Mouse (Mus musculus) heart, embryonic 12.5 days (tissue): ENCODE results near the gene Gm42417. TPM values are rescaled to one million over a fixed set of nuclear protein-coding genes. Genes with fewer than 3 reads are reported as not detected.

Experiments
- ATAC-seq: fragments of 200-750 bp; cut with Nextera tagmentation; 2 replicates; pipeline ENCODE4 v1.8.0; 2017; ENCODE audit warnings: moderate TSS enrichment, moderate library complexity; ENCODE audit not compliant: insufficient number of reproducible peaks, low FRiP score
- H3K27ac ChIP-seq: fragments of 300-500 bp; sonication (generic); 2 replicates; pipeline ENCODE4 v1.5.1; 2016; ENCODE audit warnings: mild to moderate bottlenecking, moderate library complexity; ENCODE audit not compliant: poor library complexity, severe bottlenecking
- H3K27me3 ChIP-seq: fragments of 300-500 bp; sonication (generic); replicated peaks from 2 replicates; pipeline ENCODE4 v1.6.1; 2016; ENCODE audit warnings: mild to moderate bottlenecking, moderate library complexity
- H3K36me3 ChIP-seq: fragments of 300-500 bp; sonication (generic); 2 replicates; pipeline ENCODE4 v1.6.1; 2016; ENCODE audit warnings: mild to moderate bottlenecking, moderate library complexity
- H3K4me1 ChIP-seq: fragments of 300-500 bp; sonication (generic); replicated peaks from 2 replicates; pipeline ENCODE4 v1.6.1; 2016; ENCODE audit warnings: mild to moderate bottlenecking
- H3K4me2 ChIP-seq: fragments of 300-500 bp; sonication (generic); 2 replicates; pipeline ENCODE4 v1.6.1; 2016; ENCODE audit warnings: mild to moderate bottlenecking, moderate library complexity
- H3K4me3 ChIP-seq: fragments of 300-500 bp; sonication (generic); 2 replicates; pipeline ENCODE4 v1.5.1; 2016; ENCODE audit warnings: mild to moderate bottlenecking
- H3K9ac ChIP-seq: fragments of 300-500 bp; sonication (generic); 2 replicates; pipeline ENCODE4 v1.6.1; 2016; ENCODE audit warnings: mild to moderate bottlenecking, moderate library complexity
- H3K9me3 ChIP-seq: fragments of 300-500 bp; sonication (generic); replicated peaks from 2 replicates; pipeline ENCODE4 v1.6.1; 2016; ENCODE audit warnings: mild to moderate bottlenecking, moderate library complexity
- WGBS: fragments of 180-500 bp; shearing (Covaris S2); methylation state at CpG from one replicate; pipeline ENCODE4 v1.1.7; 2016; 5-methylcytosine and 5-hydroxymethylcytosine counted together
- polyA plus RNA-seq: library from polyadenylated mRNA; unstranded; fragments of >200 nt; fragmentation: Nextera tagmentation; extraction: Ambion mirVana; gene quantifications from 2 replicates; pipeline ENCODE4 v1.2.1, GENCODE M21; 2016

Gene Gm42417
- polyA plus RNA-seq, 1 experiment from 2014 or later: 0.40 TPM

DNA sequence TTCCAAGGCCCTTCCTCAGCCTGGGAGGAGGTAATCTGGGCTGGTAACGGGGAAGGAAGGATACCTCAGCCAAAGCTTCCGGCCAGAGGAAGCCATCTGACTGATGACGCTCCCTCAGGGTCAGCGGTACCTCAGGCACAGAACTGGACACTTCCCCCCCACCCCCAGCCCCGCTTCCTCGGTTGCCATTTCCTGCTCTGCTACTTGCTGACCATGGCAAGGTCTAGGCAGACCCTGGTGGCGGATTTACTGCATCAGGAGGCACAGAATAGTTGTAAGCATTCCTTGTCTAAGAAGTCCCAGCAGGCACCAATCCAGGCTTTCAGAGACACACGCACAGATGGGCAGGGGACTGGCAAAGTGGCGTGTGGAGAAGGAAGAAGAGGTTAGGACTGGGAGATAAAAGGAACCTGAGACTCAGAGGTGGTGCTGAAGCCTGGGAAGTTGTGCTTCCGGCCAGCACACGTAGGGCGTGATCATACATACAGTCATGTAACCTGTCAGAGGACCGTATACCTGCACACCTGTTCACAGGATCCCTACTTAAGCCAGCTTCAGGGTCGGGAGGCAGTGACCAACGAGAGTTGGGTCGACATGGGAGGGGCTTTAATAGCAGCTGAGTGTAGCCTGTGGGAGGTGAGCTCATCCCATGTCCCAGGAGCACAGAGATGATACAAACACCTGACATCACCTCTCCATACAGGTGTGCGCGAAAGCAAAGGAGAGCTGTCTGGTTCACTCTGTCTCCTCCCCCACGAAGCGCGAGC lies 15.6 kb upstream of the Gm42417 start:
- no peaks in the 10 kb centered on the region for H3K9me3 ChIP-seq
- ATAC-seq: no peak
- H3K9ac ChIP-seq: peak overlapping the region; percentile 94
- no peaks in the 10 kb centered on the region for H3K27me3 ChIP-seq
- H3K4me1 ChIP-seq: peaks cover 39% of the 10 kb centered on the region
- H3K27ac ChIP-seq: peak overlapping the region; percentile 97
- peak overlapping the region; percentile 73 for H3K4me3 ChIP-seq
- whole genome bisulfite sequencing: 66% methylated on average over 21 of the region's 21 CpGs
- peaks cover 55% of the 10 kb centered on the region for H3K36me3 ChIP-seq
- H3K4me2 ChIP-seq: peak overlapping the region; percentile 93

DNA sequence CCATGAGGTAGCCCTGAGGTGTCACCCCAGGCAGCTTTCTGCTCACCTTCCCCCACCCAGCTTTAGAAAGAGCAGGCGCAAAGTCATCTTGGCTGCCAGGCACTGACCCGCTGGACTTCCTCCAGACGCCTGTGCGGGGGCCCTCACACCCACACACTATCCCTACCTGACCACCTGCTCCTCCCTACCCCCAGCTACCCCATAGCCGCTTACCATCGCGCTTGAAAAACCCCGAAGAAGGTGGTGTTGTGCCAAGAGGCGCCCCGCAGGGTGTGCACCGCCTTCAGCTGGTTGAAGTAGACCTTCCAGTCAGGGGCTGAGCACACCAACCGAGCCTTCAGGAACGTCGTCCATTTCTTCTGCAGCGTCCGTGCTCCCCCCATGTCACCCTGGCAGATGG lies 13.3 kb upstream of the Gm42417 start:
- H3K9me3 ChIP-seq: no peaks in the 10 kb centered on the region
- no peak overlapping the region for H3K9ac ChIP-seq
- peaks cover 68% of the 10 kb centered on the region for H3K36me3 ChIP-seq
- no peak for ATAC-seq
- no peak overlapping the region for H3K4me3 ChIP-seq
- H3K27ac ChIP-seq: no peak overlapping the region
- H3K4me1 ChIP-seq: peaks cover 47% of the 10 kb centered on the region
- WGBS: 85% methylated on average over 16 of the region's 16 CpGs
- H3K27me3 ChIP-seq: no peaks in the 10 kb centered on the region
- no peak overlapping the region for H3K4me2 ChIP-seq

DNA sequence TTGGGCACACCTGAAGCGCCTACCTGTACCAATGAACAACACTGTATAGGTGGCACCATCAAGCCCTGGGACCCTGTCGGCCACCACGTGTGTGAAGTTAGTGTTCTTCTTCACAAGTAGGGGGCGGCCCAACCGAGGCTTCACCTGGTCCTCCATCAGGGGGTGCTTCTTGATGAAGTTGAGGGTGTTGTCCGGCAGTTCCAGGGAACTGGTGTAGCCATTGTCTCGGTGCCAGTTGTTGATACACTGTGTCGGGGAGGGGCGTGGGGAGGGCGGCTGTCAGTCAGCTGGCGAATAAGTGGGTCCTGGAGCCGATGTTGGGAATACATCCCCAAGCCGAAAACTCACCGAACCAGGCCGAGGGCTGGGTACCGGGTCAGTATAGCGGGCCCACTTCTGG lies 12.7 kb upstream of the Gm42417 start:
- H3K27me3 ChIP-seq: no peaks in the 10 kb centered on the region
- H3K4me2 ChIP-seq: no peak overlapping the region
- no peak overlapping the region for H3K9ac ChIP-seq
- 86% methylated on average over 17 of the region's 17 CpGs for WGBS
- H3K9me3 ChIP-seq: no peaks in the 10 kb centered on the region
- H3K4me3 ChIP-seq: no peak overlapping the region
- H3K27ac ChIP-seq: no peak overlapping the region
- no peak for ATAC-seq
- H3K4me1 ChIP-seq: peaks cover 49% of the 10 kb centered on the region
- H3K36me3 ChIP-seq: peaks cover 68% of the 10 kb centered on the region

DNA sequence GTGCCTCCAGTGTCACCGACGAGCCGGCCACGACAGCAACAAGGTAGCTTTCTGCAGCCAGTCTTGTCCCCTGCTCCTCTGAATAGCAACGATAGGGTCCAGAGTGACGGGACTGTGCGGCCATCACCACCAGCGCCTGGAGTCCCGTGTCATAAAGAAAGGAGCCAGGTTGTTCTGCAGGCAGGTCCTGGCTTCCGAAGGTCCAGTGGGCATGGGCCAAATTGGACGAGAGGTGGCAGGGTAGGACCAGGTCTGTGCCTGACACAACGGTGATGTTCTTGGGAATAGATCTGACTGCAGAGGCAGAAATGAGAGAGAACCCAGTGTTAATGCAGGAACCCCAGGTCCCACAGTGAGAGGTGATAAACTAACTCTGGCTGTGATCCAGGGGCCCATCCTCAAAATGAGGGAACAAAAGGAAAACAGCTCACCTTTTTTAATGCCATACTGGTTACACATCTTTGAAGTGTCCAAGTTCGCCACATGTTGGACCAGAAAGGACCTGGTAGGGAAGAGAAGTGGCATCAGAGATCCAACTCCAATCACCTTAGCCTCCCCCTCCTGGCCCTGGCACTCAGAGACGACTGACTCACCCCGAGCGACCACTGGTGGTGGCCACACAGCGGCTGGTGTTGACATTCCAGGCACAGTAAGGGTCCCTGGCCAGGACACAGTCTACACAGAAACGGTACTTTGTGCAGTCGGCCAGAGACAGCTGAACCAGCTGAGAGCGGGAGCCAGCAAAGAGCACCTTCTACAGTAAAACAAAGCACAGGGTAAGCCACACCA lies 11.0 kb upstream of the Gm42417 start:
- H3K4me2 ChIP-seq: no peak overlapping the region
- H3K9me3 ChIP-seq: no peaks in the 10 kb centered on the region
- H3K9ac ChIP-seq: no peak overlapping the region
- H3K4me3 ChIP-seq: no peak overlapping the region
- 78% methylated on average over 20 of the region's 20 CpGs for WGBS
- H3K27ac ChIP-seq: no peak overlapping the region
- no peaks in the 10 kb centered on the region for H3K27me3 ChIP-seq
- H3K36me3 ChIP-seq: peaks cover 67% of the 10 kb centered on the region
- peaks cover 54% of the 10 kb centered on the region for H3K4me1 ChIP-seq
- ATAC-seq: no peak

DNA sequence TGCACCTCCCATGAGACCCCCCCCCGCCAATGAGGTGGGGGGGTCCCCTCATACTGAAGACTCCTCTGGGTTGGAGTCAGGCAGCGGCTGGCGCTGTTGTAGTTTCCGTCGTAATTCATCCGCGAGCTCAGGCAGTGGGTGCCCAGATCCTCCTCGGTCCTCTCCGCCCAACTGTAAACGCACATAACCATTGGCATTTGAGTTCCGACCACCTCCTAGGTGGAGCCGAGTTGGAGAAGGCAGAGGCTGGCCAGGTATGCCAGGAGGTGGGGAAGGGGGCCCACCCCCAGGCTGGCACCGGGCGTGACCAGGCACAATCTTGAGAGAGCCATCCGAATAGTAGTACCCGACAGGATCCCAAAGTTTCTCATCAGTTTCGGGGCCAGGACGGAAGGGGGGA lies 10.3 kb upstream of the Gm42417 start:
- H3K36me3 ChIP-seq: peaks cover 60% of the 10 kb centered on the region
- 85% methylated on average over 18 of the region's 18 CpGs for WGBS
- no peak overlapping the region for H3K4me3 ChIP-seq
- peaks cover 46% of the 10 kb centered on the region for H3K4me1 ChIP-seq
- H3K27me3 ChIP-seq: no peaks in the 10 kb centered on the region
- ATAC-seq: no peak
- no peaks in the 10 kb centered on the region for H3K9me3 ChIP-seq
- H3K4me2 ChIP-seq: no peak overlapping the region
- no peak overlapping the region for H3K27ac ChIP-seq
- H3K9ac ChIP-seq: no peak overlapping the region

DNA sequence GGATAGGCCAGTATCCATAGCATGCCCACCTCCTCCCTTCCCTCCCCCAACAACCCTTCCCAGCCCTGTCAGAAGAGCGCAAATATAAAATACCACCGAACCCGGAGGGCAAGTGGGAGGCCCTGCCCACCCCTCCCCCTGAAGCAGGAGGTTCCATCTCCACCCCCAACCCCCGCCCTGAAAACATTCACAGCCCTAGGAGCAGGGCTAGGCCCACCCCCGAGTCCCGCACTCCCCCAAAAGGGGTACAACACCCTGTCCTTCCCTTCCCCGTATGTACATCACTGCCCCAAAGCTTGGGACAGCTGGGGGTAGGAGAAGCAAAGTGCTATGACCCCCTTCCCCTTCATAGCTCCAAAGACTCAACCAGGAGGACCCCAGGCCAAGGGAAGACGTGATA lies 9.5 kb upstream of the Gm42417 start:
- Histone ChIP-seq H3K9ac (no peak overlapping the region), H3K27ac (no peak overlapping the region), H3K4me2 (no peak overlapping the region), H3K4me1 (peaks cover 40% of the 10 kb centered on the region), H3K27me3 (no peaks in the 10 kb centered on the region), H3K36me3 (peaks cover 52% of the 10 kb centered on the region), H3K9me3 (no peaks in the 10 kb centered on the region), H3K4me3 (no peak overlapping the region)
- 64% methylated on average over 8 of the region's 8 CpGs for WGBS
- ATAC-seq: no peak

DNA sequence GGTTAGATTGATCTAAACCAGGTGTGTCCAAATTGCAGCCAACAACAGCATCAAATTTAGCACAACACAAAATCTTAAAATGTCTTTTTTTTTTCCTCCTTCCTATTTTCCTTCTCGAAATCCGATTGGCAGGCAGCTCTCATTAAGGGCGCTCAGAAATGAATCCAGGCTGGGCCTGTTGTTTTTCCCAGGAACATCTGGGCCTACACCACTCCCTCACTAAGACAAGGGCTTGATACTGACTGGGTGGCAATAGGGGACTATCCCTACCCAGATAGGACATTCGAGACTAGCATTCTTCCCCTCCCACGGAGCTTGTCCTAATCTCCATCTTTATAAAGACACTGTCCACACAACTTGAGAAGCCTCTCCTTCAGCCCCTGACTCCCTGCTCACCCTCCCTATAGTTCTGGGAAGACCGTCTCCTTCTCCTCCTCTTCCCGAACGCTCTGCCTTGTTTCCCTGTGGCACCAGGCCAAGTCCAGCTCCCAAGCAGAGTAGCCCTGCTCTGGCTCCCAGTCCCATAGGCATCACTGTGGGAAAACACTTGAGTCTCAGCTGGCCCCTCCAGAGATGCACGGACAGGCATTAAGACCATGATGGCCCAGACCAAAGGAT lies 8.9 kb upstream of the Gm42417 start:
- Histone ChIP-seq H3K27me3 (no peaks in the 10 kb centered on the region), H3K4me3 (no peak overlapping the region), H3K9me3 (no peaks in the 10 kb centered on the region), H3K4me2 (no peak overlapping the region), H3K36me3 (peaks cover 46% of the 10 kb centered on the region), H3K27ac (peak overlapping the region; percentile 25; the same call in 1 of the 2 replicates), H3K9ac (peak overlapping the region; percentile 25), H3K4me1 (peaks cover 40% of the 10 kb centered on the region)
- no peak for ATAC-seq
- WGBS: 41% methylated on average over 9 of the region's 9 CpGs

DNA sequence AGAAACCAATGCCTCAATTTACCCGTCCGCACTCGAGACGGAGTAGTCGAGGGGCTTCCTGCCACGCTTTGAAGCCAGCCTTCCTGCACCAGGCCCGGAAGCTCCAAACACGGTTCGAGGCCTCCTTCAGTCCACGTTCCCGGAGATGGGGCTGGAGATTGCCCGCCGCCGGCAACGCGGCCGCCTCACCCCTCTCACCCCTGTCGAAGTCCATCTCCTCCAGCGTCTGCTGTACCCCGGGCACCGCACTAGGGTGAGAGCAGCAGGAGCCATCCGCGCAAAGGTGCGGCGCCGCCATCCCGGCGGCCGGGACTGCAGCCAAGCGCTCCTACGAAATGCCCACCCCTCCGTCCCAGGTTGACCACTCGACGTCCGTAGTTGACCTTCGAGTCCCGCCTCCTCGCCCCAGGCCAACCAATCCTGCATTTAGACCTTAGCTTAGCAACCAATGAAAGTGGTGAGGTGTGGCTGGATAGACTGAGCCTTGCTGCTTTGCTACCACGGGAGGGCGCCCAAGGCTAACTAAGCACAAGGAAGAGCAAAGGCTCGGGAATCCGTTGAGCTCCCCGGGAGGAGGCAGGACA lies 7.8 kb upstream of the Gm42417 start, which contains the start of gene Ankrd39:
TSS of gene Ankrd39 (minus strand) at position 558 of the 584 bp plus-strand sequence.
- under 1% methylated on average over 43 of the region's 43 CpGs for WGBS
- Histone ChIP-seq H3K27me3 (no peaks in the 10 kb centered on the region), H3K36me3 (peaks cover 42% of the 10 kb centered on the region), H3K4me1 (peaks cover 45% of the 10 kb centered on the region), H3K9me3 (no peaks in the 10 kb centered on the region), H3K27ac (peak within 1 kb of the TSS; percentile 50; the same call in 1 of the 2 replicates), H3K4me3 (peak within 1 kb of the TSS; percentile 73), H3K4me2 (peak within 1 kb of the TSS; percentile 79), H3K9ac (peak within 1 kb of the TSS; percentile 78)
- ATAC-seq: peak; percentile 97

DNA sequence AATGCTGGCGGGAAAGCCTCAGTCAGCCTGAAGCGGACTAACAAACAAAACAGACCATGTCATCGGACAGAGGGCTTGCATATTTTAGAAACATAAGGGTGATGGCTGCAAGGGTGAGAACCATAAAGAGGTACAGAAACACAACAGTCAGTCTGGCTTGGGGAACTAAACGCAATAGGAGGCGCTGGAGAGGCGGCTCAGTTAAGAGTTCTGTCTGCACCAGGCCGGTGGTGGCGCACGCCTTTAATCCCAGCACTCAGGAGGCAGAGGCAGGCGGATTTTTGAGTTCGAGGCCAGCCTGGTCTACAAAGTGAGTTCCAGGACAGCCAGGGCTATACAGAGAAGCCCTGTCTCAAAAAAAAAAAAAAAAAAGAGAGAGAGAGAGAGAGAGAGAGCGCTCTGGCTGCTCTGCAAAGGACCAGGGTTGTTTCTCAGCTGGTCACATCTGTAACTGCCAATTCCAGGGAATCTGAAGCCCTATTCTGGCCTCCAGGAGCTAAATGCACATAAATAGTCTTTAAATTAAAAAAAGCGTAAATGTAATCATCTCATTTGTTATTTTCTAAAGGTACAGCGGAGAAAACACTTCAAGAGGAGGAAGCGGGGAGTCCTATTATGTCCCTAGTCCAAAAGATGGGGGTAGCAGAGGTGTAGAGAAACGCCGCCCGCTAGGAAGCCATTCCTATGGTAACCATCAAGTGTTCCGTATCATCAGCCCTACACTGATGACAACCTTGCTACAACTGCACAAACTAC lies 6.8 kb upstream of the Gm42417 start:
- Histone ChIP-seq H3K9ac (peak overlapping the region; percentile 78; the same call in 1 of the 2 replicates), H3K36me3 (peaks cover 41% of the 10 kb centered on the region), H3K9me3 (0 out of 2 replicates have a peak, but pooled peaks cover 3% of the 10 kb centered on the region), H3K4me2 (peak overlapping the region; percentile 79), H3K27ac (no peak overlapping the region), H3K27me3 (no peaks in the 10 kb centered on the region), H3K4me1 (peaks cover 49% of the 10 kb centered on the region), H3K4me3 (peak overlapping the region; percentile 73)
- 60% methylated on average over 19 of the region's 19 CpGs for WGBS
- ATAC-seq: no peak

DNA sequence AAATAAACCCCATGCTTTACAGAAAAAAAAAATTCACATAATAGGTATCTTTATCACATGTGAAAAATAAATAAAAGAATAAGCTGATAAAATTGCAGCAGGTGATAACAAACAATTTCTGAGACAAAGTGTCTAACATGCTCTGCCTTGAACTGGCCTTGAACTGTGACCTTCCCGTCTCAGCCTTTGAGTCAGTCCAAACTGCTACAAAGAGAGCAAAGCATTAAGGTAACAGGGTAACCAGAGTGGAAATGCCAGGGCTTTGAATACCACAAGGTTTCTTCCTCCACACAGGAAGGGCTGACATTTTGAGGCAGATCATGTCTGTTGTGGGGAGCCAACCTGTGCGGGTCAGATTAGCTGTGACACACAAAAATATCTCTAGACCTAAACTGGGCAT lies 6.2 kb upstream of the Gm42417 start:
- Histone ChIP-seq H3K4me2 (peak overlapping the region; percentile 79; the same call in 1 of the 2 replicates), H3K27ac (no peak overlapping the region), H3K27me3 (no peaks in the 10 kb centered on the region), H3K4me3 (no peak overlapping the region), H3K9ac (no peak overlapping the region), H3K4me1 (peaks cover 49% of the 10 kb centered on the region), H3K36me3 (peaks cover 41% of the 10 kb centered on the region), H3K9me3 (0 out of 2 replicates have a peak, but pooled peaks cover 3% of the 10 kb centered on the region)
- 57% methylated on average over 2 of the region's 2 CpGs for WGBS
- no peak for ATAC-seq
